Mouse (Mus musculus): ENCODE data around the gene Ccdc163. TPM values are rescaled to one million over a fixed set of nuclear protein-coding genes. Genes with fewer than 3 reads are reported as not detected.

Ccdc163 gene
- polyA plus RNA-seq, 1 experiment from 2014 or later = 30.5 TPM

DNA sequence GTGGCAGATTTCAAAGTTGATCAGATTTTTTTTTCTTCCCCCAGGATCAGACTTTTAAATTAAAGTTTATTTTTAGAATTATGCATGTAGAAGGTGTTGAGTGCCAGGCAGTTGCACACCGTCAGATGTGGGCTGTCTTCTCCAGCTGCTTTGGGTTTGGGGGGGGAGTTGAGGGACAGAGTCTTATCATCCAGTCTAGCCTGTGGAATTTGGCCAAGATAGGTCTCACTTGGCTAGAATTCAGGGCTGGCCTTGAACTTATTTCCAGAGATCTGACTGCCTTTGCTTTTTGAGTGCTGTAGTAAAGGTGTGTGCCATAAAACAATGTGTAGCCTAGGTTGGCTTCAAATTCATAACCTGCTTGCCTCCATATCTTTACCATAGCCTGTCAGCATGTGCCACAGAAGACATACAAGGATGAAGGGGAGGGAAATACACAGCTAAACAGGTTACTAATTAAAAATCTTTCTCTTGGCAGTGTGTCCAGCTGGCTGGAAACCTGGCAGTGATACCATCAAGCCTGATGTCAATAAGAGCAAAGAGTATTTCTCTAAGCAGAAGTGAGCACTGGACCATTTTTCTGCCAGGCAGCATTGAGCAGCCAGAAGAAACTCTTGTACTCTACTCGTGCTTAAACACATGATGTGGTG lies 9.5 kb upstream of the Ccdc163 start:
- ChIA-PET CTCF (interaction anchor here (0.9 to 1.6 kb wide), 3 partner anchors 10 to 42 kb away, joined by 3 to 5 read pairs (median 3); no protein-coding TSS in a partner anchor), POLR2A (no interaction called here)
- DNase-seq (ENCODE audit: low read depth, low spot score) (no peak), ATAC-seq (no peak)
- H3K27me3 ChIP-seq = no peaks in the 10 kb centered on the region
- in situ Hi-C loops (cut with MboI; ENCODE audit: low pct_unique_long_range_greater_than_20kb) = loop anchor here (10.0 kb wide), 1 partner anchor 54 kb away; no protein-coding TSS in a partner anchor
- no peak for TF ChIP-seq CTCF (IDR thresholded peaks at IDR 0.05)

DNA sequence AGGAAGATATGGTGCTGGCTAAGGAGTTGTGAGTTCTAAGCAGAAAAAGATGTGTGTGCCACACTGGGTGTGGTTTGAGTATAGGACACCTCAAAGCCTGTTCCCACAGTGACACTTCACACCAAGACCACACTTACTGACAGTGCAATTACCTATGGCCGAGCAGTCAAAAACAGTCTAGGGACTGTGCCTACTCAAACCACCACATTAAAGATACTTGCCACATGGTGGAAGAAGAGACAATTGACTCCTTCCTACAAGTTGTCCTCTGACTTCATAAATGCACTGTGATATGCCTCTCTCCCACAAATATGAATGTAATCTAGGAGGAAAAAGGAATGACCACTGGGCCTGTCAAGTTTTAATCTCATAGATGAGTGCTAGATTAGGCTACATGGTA lies 7.3 kb upstream of the Ccdc163 start:
- ChIA-PET POLR2A (no interaction called here), CTCF (no interaction called here)
- DNase-seq (ENCODE audit: low read depth, low spot score) = no peak
- in situ Hi-C loops (cut with MboI; ENCODE audit: low pct_unique_long_range_greater_than_20kb) = no loop called here
- ATAC-seq = no peak
- TF ChIP-seq CTCF (IDR thresholded peaks at IDR 0.05) = no peak
- H3K27me3 ChIP-seq = no peaks in the 10 kb centered on the region

DNA sequence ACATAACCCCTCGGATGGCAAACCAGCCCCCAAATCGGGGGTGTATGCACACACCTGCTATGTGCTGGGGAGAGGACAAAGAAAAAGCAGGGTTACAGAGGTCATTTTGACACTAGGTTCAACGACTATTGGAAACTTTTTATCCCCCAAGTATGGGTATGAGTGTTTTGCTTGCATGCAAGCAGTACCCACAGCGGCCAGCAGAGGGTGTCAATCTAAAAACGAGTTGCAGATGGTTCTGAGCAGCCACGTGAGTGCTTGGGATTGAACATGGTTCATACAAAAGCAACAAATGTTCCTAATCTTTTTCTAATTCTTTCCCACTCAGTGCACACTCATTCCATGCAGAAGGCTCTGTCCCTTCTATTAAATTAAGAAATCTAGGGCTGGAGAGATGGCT lies 4.5 kb upstream of the Ccdc163 start:
- ATAC-seq = no peak
- ChIA-PET POLR2A (no interaction called here), CTCF (interaction anchor here (0.7 to 1.2 kb wide), 3 partner anchors 10 to 14 kb away, joined by 3 read pairs; no protein-coding TSS in a partner anchor)
- peak; percentile 90 for TF ChIP-seq CTCF (IDR thresholded peaks at IDR 0.05)
- no peak for DNase-seq (ENCODE audit: low read depth, low spot score)
- no peaks in the 10 kb centered on the region for H3K27me3 ChIP-seq
- in situ Hi-C loops (cut with MboI; ENCODE audit: low pct_unique_long_range_greater_than_20kb) = no loop called here

DNA sequence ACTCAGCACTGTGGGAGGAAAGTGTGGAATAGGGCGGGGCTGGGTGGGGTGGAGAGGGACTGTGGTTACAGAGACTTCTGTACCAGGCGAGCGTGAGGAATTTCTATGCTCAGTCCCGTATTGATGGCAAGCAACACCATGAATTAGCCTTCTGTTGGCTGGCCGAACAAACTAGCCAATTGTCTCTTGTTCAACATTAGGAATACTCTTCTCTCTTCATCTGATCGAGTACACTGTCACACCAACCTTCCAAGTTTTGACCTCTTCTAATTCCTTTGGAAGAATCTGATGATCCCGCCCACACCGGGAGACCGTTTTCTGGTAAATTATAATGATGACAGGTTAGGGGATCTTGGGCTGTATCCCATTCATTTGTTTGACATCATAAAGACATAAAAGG lies 643 bp upstream of the Ccdc163 start:
- CTCF ChIA-PET = interaction anchor here (0.8 to 1.2 kb wide), 4 partner anchors 12 to 81 kb away, joined by 3 to 8 read pairs (median 4); partner anchors contain the start of gene Prdx1
- H3K27me3 ChIP-seq = no peaks in the 10 kb centered on the region
- no peak for DNase-seq (ENCODE audit: low read depth, low spot score)
- in situ Hi-C loops (cut with MboI; ENCODE audit: low pct_unique_long_range_greater_than_20kb) = no loop called here
- TF ChIP-seq CTCF (IDR thresholded peaks at IDR 0.05) = no peak
- ATAC-seq = no peak
- POLR2A ChIA-PET = no interaction called here

DNA sequence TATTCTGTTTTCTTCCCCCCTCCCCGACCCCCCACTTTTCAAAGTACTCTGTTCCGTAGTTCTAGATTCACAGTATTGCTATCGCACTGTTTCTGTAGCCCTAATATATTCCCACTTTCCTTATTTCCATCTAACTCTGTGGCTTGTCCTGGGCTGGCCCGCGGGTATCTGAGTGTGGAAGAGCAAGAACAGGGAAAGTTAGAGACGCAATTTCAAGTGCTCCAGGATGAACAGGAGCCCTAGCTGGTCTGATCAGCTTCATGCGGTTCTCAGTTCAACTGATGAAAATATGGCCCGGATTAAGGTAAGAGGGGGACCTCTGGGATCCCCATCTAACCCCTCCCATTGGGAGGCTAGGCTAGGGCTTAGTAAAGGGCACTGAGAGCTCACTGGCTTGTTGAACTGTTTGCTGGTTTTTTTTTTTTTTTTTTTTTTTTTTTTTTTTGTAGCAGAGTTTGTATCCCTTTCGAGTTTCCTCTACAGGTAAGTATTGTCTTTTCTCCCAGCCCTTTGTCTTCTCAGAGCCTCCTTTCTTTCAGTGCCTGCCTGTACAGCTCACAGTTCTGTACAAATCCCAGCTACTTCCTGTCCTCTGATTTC lies 582 bp downstream of the Ccdc163 start:
- ATAC-seq (no peak), DNase-seq (ENCODE audit: low read depth, low spot score) (no peak)
- in situ Hi-C loops (cut with MboI; ENCODE audit: low pct_unique_long_range_greater_than_20kb) = no loop called here
- no peaks in the 10 kb centered on the region for H3K27me3 ChIP-seq
- TF ChIP-seq CTCF (IDR thresholded peaks at IDR 0.05) = no peak
- CTCF ChIA-PET = interaction anchor here (0.8 to 1.0 kb wide), 4 partner anchors 11 to 80 kb away, joined by 3 to 8 read pairs (median 4); no protein-coding TSS in a partner anchor
- POLR2A ChIA-PET = interaction anchor here (1.5 kb wide), 1 partner anchor 23 kb away, joined by 4 read pairs; the partner anchor contains the start of gene Prdx1

DNA sequence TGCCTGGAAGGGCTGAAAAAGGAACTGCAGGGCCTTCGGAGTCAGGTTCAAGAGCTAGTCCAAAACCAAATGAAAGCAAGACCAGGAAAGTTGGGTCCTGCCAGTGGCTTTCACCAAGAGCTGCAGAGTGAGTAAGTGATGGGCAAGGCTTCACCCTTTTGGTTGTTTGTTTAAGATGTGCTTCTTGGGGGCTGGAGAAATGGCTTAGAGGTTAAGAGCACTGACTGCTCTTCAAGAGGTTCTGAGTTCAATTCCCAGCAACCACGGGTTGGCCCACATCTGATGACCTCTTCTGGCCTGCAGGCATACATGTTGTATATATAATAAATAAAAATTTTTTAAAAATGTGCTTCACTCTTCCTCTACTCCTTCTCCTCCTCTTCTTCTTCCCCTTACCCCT lies 1.8 kb downstream of the Ccdc163 start:
- ChIA-PET POLR2A (no interaction called here), CTCF (interaction anchor here (1.1 kb wide), 1 partner anchor 95 kb away, joined by 3 read pairs; no protein-coding TSS in a partner anchor)
- in situ Hi-C loops (cut with MboI; ENCODE audit: low pct_unique_long_range_greater_than_20kb) = no loop called here
- H3K27me3 ChIP-seq = no peaks in the 10 kb centered on the region
- no peak for TF ChIP-seq CTCF (IDR thresholded peaks at IDR 0.05)
- ATAC-seq (no peak), DNase-seq (ENCODE audit: low read depth, low spot score) (no peak)

DNA sequence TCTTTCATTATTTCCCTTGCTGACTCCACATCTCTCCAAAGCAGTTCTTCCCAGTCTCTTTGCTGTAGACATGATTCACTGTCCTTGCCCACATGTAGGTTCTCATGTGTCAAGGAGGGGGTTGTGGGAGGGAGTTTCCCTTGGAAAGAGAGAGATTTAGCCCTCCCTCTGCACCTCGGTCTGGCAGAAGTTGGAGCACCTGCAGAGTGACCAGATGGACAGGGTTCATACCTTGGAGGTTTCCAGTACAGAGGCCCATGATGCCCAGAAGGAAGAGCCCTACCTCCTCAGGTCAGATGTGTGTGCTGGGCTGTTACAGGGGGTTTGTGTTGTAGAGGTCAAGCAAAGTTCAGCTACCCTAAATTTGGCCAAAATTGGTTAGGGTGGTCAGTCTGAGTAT lies 4.2 kb downstream of the Ccdc163 start:
- in situ Hi-C loops (cut with MboI; ENCODE audit: low pct_unique_long_range_greater_than_20kb) = no loop called here

DNA sequence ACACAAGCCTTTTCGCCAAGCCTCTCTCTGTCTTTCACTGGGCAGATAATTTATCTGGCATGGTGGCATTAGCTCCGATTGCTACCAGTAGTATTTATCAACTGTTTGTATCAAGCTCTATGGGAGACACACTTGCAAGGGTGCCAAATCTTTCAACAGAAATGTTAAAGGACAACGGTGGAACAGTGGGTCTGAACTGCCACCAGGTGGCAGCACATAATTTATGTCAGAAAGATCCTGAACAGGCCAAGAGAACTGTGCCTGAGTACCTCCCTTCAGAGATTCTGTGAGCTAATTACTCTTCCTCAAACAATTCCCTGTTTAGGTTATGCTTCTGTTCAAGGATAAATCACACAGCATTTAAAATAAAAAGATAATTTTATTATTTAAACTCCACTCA lies 11.1 kb downstream of the Ccdc163 start:
- peak; percentile 42 for DNase-seq (ENCODE audit: low read depth, low spot score)
- no peaks in the 10 kb centered on the region for H3K27me3 ChIP-seq
- TF ChIP-seq CTCF (IDR thresholded peaks at IDR 0.05) = peak; percentile 77
- CTCF ChIA-PET = interaction anchor here (0.8 to 4.9 kb wide), 11 partner anchors 10 to 79 kb away, joined by 3 to 65 read pairs (median 4); partner anchors contain the start of genes Ccdc163 and Mmachc
- in situ Hi-C loops (cut with MboI; ENCODE audit: low pct_unique_long_range_greater_than_20kb) = loop anchor here (5.0 kb wide), 2 partner anchors 68 to 273 kb away; partner anchors contain the start of gene Urod
- peak; percentile 29 for ATAC-seq
- POLR2A ChIA-PET = interaction anchor here (1.2 kb wide), 1 partner anchor 71 kb away, joined by 4 read pairs; no protein-coding TSS in a partner anchor

More for the DNA sequence above, 4.2 kb downstream of the Ccdc163 start:
- ATAC-seq = no peak
- ChIA-PET POLR2A (no interaction called here), CTCF (no interaction called here)
- no peaks in the 10 kb centered on the region for H3K27me3 ChIP-seq
- TF ChIP-seq CTCF (IDR thresholded peaks at IDR 0.05) = no peak
- DNase-seq (ENCODE audit: low read depth, low spot score) = no peak

DNA sequence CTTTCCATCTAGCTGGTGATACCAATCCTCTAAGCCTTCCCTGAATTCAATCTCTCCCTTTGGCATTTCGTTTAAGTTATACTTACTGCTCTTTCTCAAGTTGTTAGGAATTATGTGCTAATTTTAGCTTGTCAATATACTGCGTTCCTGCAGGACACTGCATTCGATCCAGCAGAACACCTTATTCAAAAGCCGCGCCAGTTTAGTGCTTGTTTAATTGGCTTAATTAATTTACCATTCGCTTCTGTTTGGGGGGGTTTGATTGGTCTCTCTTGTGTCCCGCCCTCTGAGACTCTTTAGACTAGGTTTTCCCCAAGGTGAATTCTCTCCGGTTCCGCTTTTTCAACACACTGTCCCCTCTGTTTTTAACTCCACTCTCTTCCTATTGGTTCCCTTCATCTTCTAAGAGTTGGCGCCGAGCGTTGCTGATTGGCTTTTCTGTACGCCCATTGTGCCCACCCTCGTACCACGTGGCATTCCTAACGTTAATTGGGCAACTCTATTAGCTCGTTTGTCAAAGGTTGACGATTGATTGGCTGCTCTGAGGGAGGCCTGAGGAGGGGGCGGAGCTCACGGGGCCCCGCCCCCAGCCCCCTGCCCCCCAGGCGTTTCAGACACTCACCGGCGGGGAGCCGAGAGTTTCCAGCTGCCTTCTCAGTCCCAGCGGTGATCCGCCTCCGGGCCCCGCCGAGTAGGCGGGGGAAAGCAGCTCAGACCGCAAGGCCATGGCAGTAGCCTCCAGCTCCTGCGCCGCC lies 12.2 kb downstream of the Ccdc163 start, which contains the start of gene Tesk2:
TSS of gene Tesk2 (plus strand) at position 606 of the 755 bp plus-strand sequence.
- in situ Hi-C loops (cut with MboI; ENCODE audit: low pct_unique_long_range_greater_than_20kb) = loop anchor here (10.0 kb wide), 1 partner anchor 404 kb away; the partner anchor contains the start of genes Btbd19 and Tctex1d4
- POLR2A ChIA-PET = interaction anchor here (0.9 to 1.3 kb wide), 2 partner anchors 66 to 68 kb away, joined by 3 read pairs; no protein-coding TSS in a partner anchor
- ATAC-seq (peak; percentile 84), DNase-seq (ENCODE audit: low read depth, low spot score) (peak; percentile 94)
- H3K27me3 ChIP-seq = no peaks in the 10 kb centered on the region
- CTCF ChIA-PET = interaction anchor here (0.6 to 4.9 kb wide), 5 partner anchors 12 to 76 kb away, joined by 3 to 65 read pairs (median 4); partner anchors contain the start of genes Ccdc163 and Mmachc
- TF ChIP-seq CTCF (IDR thresholded peaks at IDR 0.05) = no peak

DNA sequence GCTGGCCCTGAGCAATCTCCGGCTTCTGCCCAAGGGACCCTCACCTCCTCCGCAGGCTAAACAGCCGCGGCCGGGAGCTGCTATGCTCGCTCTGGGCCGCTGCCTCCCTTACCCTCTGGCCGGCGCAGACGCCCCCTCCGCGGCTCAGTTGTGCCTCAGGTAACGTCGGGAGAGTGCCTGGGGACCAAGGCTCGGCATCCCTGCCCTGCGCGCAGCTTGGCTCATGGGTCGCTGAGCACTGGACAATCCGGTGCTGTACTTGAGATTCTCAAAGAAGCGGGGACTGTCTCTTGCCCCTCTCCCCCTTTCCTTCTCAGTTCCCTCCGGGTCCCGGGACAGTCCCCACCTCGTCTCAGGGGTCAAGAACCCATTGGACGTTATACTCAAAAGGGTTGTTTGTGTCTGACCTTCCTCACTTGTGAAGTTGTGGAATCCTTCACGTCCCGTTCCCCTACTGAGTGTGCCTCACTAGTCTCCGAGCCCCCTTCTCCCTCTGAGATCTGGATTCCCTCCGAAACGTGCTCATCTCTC lies 12.9 kb downstream of the Ccdc163 start:
- ChIA-PET POLR2A (interaction anchor here (1.3 kb wide), 1 partner anchor 67 kb away, joined by 3 read pairs; no protein-coding TSS in a partner anchor), CTCF (interaction anchor here (0.6 to 4.9 kb wide), 3 partner anchors 61 to 70 kb away, joined by 3 to 65 read pairs (median 4); no protein-coding TSS in a partner anchor)
- no peak for TF ChIP-seq CTCF (IDR thresholded peaks at IDR 0.05)
- DNase-seq (ENCODE audit: low read depth, low spot score) (no peak), ATAC-seq (peak; percentile 1)
- H3K27me3 ChIP-seq = no peaks in the 10 kb centered on the region
- in situ Hi-C loops (cut with MboI; ENCODE audit: low pct_unique_long_range_greater_than_20kb) = loop anchor here (10.0 kb wide), 1 partner anchor 404 kb away; the partner anchor contains the start of genes Btbd19 and Tctex1d4

Measured in Patski (cell line).